Mouse (Mus musculus) lung, adult 2 months (tissue): ENCODE results near the gene Hk2. TPM values are rescaled to one million over a fixed set of nuclear protein-coding genes. Genes with fewer than 3 reads are reported as not detected.

Source experiments
- DNase-seq: peaks from one replicate; pipeline ENCODE4 v3.0.0; 2022
- H3K4me1 ChIP-seq: fragments of 200-500 bp; 2 replicates; pipeline ENCODE4 v1.6.1; 2011; ENCODE audit warnings: low read length; ENCODE audit not compliant: control insufficient read depth, insufficient read depth
- H3K4me3 ChIP-seq: fragments of 200-500 bp; replicated peaks from 2 replicates; pipeline ENCODE3; 2011; ENCODE audit warnings: low read depth, mild to moderate bottlenecking, control low read depth, low read length; ENCODE audit errors: extremely low read depth
- CTCF ChIP-seq: fragments of 200-500 bp; IDR thresholded peaks from 2 replicates; pipeline ENCODE4 v1.5.1; 2011; ENCODE audit warnings: mild to moderate bottlenecking, low read length, control low read depth; ENCODE audit not compliant: insufficient read depth
- POLR2A ChIP-seq: fragments of 200-500 bp; IDR thresholded peaks from 2 replicates; pipeline ENCODE4 v1.6.1; 2011; ENCODE audit warnings: low read depth, mild to moderate bottlenecking, control low read depth, low read length, borderline replicate concordance; ENCODE audit errors: extremely low read depth
- WGBS: fragments of 180-500 bp; shearing (Covaris S2); methylation state at CpG from one replicate; pipeline ENCODE4 v1.1.7; 2018; 5-methylcytosine and 5-hydroxymethylcytosine counted together
- polyA plus RNA-seq: library from polyadenylated mRNA; depleted of rRNA; stranded (reverse); fragments of >200 nt; gene quantifications from 2 replicates; pipeline ENCODE4 v1.2.3, GENCODE M21; 2012

Hk2 gene
- polyA plus RNA-seq, 1 experiment = 15.1 TPM

DNA sequence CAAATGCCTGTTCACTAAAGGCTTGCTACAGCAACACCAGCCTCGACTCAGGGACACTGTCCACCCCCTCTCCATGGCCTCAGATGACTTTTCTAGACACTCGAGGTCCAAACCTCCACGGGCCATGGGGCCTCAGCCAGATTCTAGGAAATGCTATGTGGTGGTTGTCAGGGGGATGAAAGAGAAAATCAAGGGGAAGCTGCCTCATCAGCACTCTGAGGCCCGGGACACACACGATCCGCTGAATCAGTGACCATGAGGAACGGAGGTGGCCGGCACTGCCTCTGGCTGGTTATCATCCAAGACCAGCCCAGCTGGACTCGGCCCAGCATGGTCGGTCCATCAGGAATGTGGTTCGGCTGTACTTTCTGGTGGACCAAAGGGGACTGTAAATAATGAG is 23.2 kb downstream of the Hk2 start:
- no peak overlapping the region for H3K4me3 ChIP-seq
- no peak for DNase-seq
- no peak for TF ChIP-seq CTCF
- TF ChIP-seq POLR2A = no peak
- WGBS = 54% methylated on average over 11 of the region's 11 CpGs
- peaks cover 6% of the 10 kb centered on the region for H3K4me1 ChIP-seq

DNA sequence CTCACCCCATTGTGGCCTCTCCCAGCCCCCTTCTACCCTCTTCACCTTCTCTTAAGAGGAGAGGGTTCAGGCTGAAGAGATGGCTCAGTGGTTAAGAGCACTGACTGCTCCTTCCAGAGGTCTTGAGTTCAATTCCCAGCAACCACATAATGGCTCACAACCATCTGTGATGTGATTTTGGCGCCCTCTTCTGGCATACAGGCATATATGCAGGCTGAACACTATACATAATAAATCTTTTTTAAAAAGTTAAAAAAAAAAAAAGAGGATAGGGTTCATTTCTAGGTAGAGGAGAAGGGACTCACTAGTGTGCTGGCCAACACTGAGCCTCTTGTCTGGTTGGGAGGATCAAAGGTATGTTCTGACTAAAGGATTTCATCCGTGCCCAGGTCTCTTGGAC is 24.2 kb downstream of the Hk2 start:
- peaks cover 6% of the 10 kb centered on the region for H3K4me1 ChIP-seq
- no peak for DNase-seq
- TF ChIP-seq CTCF = no peak
- TF ChIP-seq POLR2A = no peak
- H3K4me3 ChIP-seq = no peak overlapping the region
- WGBS = 63% methylated on average over 2 of the region's 2 CpGs

GRCm38 (mm10) chr6:82748106-82748672 is 26.1 kb downstream of the Hk2 start:
- TF ChIP-seq POLR2A = no peak
- TF ChIP-seq CTCF = no peak
- no peak for DNase-seq
- peaks cover 6% of the 10 kb centered on the region for H3K4me1 ChIP-seq
- WGBS = 78% methylated on average over 9 of the region's 9 CpGs
- H3K4me3 ChIP-seq = no peak overlapping the region

GRCm38 (mm10) chr6:82747085-82747484 is 27.2 kb downstream of the Hk2 start:
- peaks cover 6% of the 10 kb centered on the region for H3K4me1 ChIP-seq
- TF ChIP-seq CTCF (no peak), POLR2A (no peak)
- 39% methylated on average over 5 of the region's 5 CpGs for WGBS
- H3K4me3 ChIP-seq = no peak overlapping the region
- no peak for DNase-seq

DNA sequence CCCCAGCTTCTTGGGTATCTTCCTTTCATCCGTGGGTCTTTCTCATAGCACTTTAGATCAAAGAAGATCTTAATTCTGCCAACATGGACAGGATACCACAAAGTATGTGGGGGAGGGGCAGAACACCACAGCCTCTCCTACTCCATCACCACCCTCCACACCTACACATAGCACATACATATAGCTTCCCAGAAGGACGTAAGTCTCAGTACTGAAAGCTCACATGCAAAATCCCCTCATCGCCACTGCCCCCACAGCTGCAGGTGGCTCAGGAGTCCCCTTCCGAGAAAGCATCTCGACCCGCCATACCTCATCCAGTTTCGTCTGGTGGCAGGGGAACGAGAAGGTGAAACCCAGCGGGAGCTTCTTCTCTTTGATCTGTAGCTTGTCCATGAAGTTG is 29.7 kb downstream of the Hk2 start:
- TF ChIP-seq POLR2A = no peak
- TF ChIP-seq CTCF = no peak
- WGBS = 87% methylated on average over 9 of the region's 9 CpGs
- no peak for DNase-seq
- H3K4me1 ChIP-seq = peaks cover 3% of the 10 kb centered on the region; the same call in 1 of the 2 replicates
- H3K4me3 ChIP-seq = no peak overlapping the region

DNA sequence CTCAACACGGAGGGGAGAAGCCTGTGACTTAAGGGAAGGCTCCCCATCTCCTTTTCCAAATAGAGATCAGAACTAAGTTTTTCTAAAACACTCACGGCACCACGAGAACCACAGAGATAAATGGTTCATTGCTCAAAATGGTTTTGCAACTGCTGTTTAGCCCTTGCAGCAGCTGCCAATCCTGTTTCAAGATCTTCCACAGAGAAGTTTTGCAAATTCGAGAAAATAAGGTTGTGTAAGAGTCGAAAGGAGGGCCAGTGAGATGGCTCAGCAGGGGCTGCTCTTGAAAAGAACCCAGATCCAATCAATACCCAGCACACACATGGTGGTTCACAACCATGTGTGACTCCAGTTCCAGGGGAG is 32.8 kb downstream of the Hk2 start:
- H3K4me3 ChIP-seq = no peak overlapping the region
- WGBS = 60% methylated on average over 5 of the region's 5 CpGs
- DNase-seq = no peak
- H3K4me1 ChIP-seq = peaks cover 3% of the 10 kb centered on the region; the same call in 1 of the 2 replicates
- TF ChIP-seq POLR2A (no peak), CTCF (no peak)

- no peak for DNase-seq
- TF ChIP-seq CTCF (no peak), POLR2A (no peak)
- Histone ChIP-seq H3K4me3 (no peak overlapping the region), H3K4me1 (peaks cover 3% of the 10 kb centered on the region; the same call in 1 of the 2 replicates)
- 80% methylated on average over 8 of the region's 8 CpGs for WGBS
These were observed 33.3 kb downstream of the Hk2 start for GRCm38 (mm10) chr6:82740868-82741517.

DNA sequence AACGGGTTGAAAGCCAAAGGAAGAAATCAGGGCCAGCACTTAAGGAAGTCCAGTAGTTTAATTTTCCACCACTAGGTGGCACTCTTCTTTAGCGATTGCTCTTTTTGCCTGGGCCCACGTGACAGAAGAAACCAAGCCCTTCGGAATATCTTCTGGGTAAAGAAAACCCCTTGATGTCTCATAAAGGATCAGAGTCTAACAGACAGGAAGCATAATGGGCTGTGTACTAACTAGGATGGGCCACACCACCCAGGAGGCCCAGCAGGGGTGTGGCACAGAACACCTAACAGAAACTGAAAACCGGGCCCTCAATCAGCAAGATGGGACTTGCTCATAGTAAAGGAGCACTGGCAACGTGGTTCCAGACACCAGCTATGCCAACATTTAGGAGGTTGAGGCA is 34.0 kb downstream of the Hk2 start:
- WGBS = 12% methylated on average over 6 of the region's 6 CpGs
- peak; percentile 44 for DNase-seq
- H3K4me1 ChIP-seq = peaks cover 3% of the 10 kb centered on the region; the same call in 1 of the 2 replicates
- TF ChIP-seq POLR2A (no peak), CTCF (peak; percentile 40; the same call in 1 of the 2 replicates)
- H3K4me3 ChIP-seq = no peak overlapping the region

DNA sequence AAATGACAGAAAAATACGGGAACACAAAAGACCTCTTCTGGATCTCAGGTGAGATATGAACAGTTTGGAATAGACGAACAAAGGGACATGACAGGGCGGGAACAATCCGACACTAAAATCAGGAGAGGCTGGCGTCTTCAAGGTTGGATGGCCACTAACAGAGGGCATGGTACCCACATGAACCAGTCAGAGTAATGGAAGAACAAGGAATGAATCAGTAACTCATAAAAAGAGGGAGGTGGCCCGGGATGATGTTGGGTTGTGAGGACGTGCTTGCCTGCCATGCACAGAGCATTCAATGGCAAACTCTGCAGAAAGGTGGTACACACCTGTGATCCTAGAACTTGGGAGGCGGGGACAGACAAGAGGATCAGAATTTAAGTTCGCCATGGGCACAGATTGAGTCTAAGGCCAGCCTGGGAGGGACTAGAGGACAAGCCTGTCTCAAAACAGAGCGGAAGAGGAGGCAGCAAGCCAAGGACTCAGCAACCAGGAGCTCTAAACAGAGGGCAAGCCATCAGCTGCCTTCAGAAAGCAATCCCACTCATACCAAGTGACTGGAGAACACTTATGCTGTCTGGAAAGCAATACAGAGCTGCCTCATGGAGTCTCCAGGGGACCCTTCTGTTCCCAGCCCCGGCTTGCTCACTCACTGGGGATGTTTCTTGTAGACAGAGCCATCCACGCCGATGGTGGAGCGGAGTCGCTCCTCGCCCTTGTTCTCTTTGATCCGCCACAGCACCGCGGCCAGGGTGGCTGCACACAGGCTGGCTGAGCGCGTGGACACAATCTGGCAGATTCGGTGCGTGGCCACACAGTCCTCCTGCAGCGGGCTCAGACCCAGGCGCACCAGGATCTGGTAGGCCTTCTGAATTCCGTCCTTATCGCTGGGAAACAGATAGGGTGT is 36.4 kb downstream of the Hk2 start:
- Histone ChIP-seq H3K4me3 (no peak overlapping the region), H3K4me1 (peaks cover 3% of the 10 kb centered on the region; the same call in 1 of the 2 replicates)
- no peak for DNase-seq
- 94% methylated on average over 27 of the region's 27 CpGs for WGBS
- TF ChIP-seq POLR2A (no peak), CTCF (no peak)
